8 mouse cellular contexts compared by ENCODE assay signal in genomic region chr17:31891858-31892257, GRCm38 (mm10). TPM values are rescaled to one million over a fixed set of nuclear protein-coding genes. Genes with fewer than 3 reads are reported as not detected.
A peak's percentile ranks its signal among the peaks of the same experiment; 100 is the strongest.
DNase-seq lines count a peak whose midpoint lies in the region; ATAC-seq and TF ChIP-seq lines count a peak whose summit lies in the region.

No protein-coding gene starts in this region.

- 78% methylated on average over 4 of the region's 4 CpGs for WGBS in forebrain, embryonic 15.5 days
- 72% methylated on average over 4 of the region's 4 CpGs for WGBS in forebrain, embryonic 16.5 days
- WGBS in liver, embryonic 12.5 days (ENCODE audit: insufficient replicate concordance): 33% methylated on average over 4 of the region's 4 CpGs
- 62% methylated on average over 4 of the region's 4 CpGs for WGBS in thymus, adult 2 months

- no peak for TF ChIP-seq POLR2A in thymus, adult 2 months (IDR thresholded peaks at IDR 0.05; ENCODE audit: control insufficient read depth, extremely low read depth, insufficient read depth, low read length, poor library complexity)

- H3K4me1 ChIP-seq in forebrain, embryonic 15.5 days: 0 out of 2 replicates have a peak, but pooled peaks cover 7% of the 10 kb centered on the region
- peaks cover 7% of the 10 kb centered on the region for H3K4me1 ChIP-seq in forebrain, embryonic 16.5 days (replicated peaks; ENCODE audit: control insufficient read depth, insufficient read depth, low read length)
- H3K4me1 ChIP-seq in liver, embryonic 12.5 days: peaks cover 43% of the 10 kb centered on the region
- H3K4me1 ChIP-seq in thymus, adult 2 months (replicated peaks; ENCODE audit: control insufficient read depth, insufficient read depth, low read length): peaks cover 7% of the 10 kb centered on the region

- H3K9me3 ChIP-seq in forebrain, embryonic 15.5 days: no peaks in the 10 kb centered on the region
- no peaks in the 10 kb centered on the region for H3K9me3 ChIP-seq in forebrain, embryonic 16.5 days (ENCODE audit: control insufficient read depth, low read length)
- H3K9me3 ChIP-seq in liver, embryonic 12.5 days (replicated peaks): no peaks in the 10 kb centered on the region

- no peak overlapping the region for H3K4me3 ChIP-seq in forebrain, embryonic 15.5 days
- H3K4me3 ChIP-seq in forebrain, embryonic 16.5 days (replicated peaks; ENCODE audit: low read length): no peak overlapping the region
- no peak overlapping the region for H3K4me3 ChIP-seq in liver, embryonic 12.5 days
- no peak overlapping the region for H3K4me3 ChIP-seq in thymus, adult 2 months (ENCODE audit: control insufficient read depth, insufficient read depth, low read length)

- ATAC-seq in forebrain, embryonic 15.5 days (replicated peaks): no peak
- no peak for ATAC-seq in forebrain, embryonic 16.5 days
- ATAC-seq in liver, embryonic 12.5 days: no peak

- no peak for TF ChIP-seq CTCF in thymus, adult 2 months (IDR thresholded peaks at IDR 0.05; ENCODE audit: borderline replicate concordance, control insufficient read depth, extremely low read depth, insufficient read depth, low read length, poor library complexity)

- peak; percentile 12 to 48 for DNase-seq in layer of hippocampus, adult 18-20 months (ENCODE audit: low spot score in 2 of 2)
- no peak for DNase-seq in layer of hippocampus, postnatal 10 days (ENCODE audit: low spot score in 2 of 2)
- DNase-seq in MN1 (ENCODE audit: low spot score): peak; percentile 91
- no peak for DNase-seq in retina, embryonic 14.5 days (ENCODE audit: low spot score)
- no peak for DNase-seq in thymus, adult 2 months

- peak overlapping the region; percentile 43 for H3K27ac ChIP-seq in forebrain, embryonic 15.5 days (replicated peaks)
- no peak overlapping the region for H3K27ac ChIP-seq in forebrain, embryonic 16.5 days (ENCODE audit: low read length)
- H3K27ac ChIP-seq in liver, embryonic 12.5 days: peak overlapping the region; percentile 43; the same call in 1 of the 2 replicates
- H3K27ac ChIP-seq in thymus, adult 2 months (ENCODE audit: control insufficient read depth, insufficient read depth, low read length): no peak overlapping the region

- no peak overlapping the region for H3K4me2 ChIP-seq in forebrain, embryonic 15.5 days (replicated peaks)
- no peak overlapping the region for H3K4me2 ChIP-seq in forebrain, embryonic 16.5 days (ENCODE audit: low read length)
- H3K4me2 ChIP-seq in liver, embryonic 12.5 days: no peak overlapping the region

- no peak overlapping the region for H3K9ac ChIP-seq in forebrain, embryonic 15.5 days (replicated peaks)
- no peak overlapping the region for H3K9ac ChIP-seq in forebrain, embryonic 16.5 days (replicated peaks; ENCODE audit: low read depth, low read length)
- H3K9ac ChIP-seq in liver, embryonic 12.5 days: no peak overlapping the region

- no peaks in the 10 kb centered on the region for H3K27me3 ChIP-seq in forebrain, embryonic 15.5 days
- H3K27me3 ChIP-seq in forebrain, embryonic 16.5 days (replicated peaks; ENCODE audit: control insufficient read depth, insufficient read depth, low read length): no peaks in the 10 kb centered on the region
- H3K27me3 ChIP-seq in liver, embryonic 12.5 days (replicated peaks): no peaks in the 10 kb centered on the region
- no peaks in the 10 kb centered on the region for H3K27me3 ChIP-seq in thymus, adult 2 months (ENCODE audit: control insufficient read depth, insufficient read depth, low read length)

- H3K36me3 ChIP-seq in forebrain, embryonic 15.5 days: no peaks in the 10 kb centered on the region
- no peaks in the 10 kb centered on the region for H3K36me3 ChIP-seq in forebrain, embryonic 16.5 days (ENCODE audit: control insufficient read depth, insufficient read depth)
- H3K36me3 ChIP-seq in liver, embryonic 12.5 days: no peaks in the 10 kb centered on the region
- H3K36me3 ChIP-seq in thymus, adult 2 months (ENCODE audit: control insufficient read depth, insufficient read depth, low read length): no peaks in the 10 kb centered on the region

RNA-seq across cellular contexts. Expression of gene Sik1, which starts 36.3 kb away (rescaled TPM):
- 17.3 and 24.5 TPM in 2 replicates for polyA plus RNA-seq in forebrain, embryonic 15.5 days (2015; fragmentation: Nextera tagmentation; extraction: Ambion mirVana)
- polyA plus RNA-seq in forebrain, embryonic 16.5 days (2015; fragmentation: Nextera tagmentation; extraction: Ambion mirVana): 19.9 and 20.1 TPM in 2 replicates
- total RNA-seq in layer of hippocampus, adult 18-20 months (2021): 10 to 100 TPM; 17.0 to 20.1 TPM
- 10 to 100 TPM; 21.7 to 22.2 TPM for total RNA-seq in layer of hippocampus, postnatal 10 days (2021)
- 5.9 and 7.0 TPM in 2 replicates for polyA plus RNA-seq in liver, embryonic 12.5 days (2016; fragmentation: Nextera tagmentation; extraction: Ambion mirVana)
- polyA plus RNA-seq in thymus, adult 2 months (2012; rRNA removed): 36.8 and 42.3 TPM in 2 replicates

Comparison
In these comparisons a context has a peak if more than half of its experiments do, and no peak if none do; other contexts are left out.
1. H3K27ac ChIP-seq: peak in forebrain, embryonic 15.5 days (single experiment) and liver, embryonic 12.5 days (single experiment); none in forebrain, embryonic 16.5 days (single experiment) and thymus, adult 2 months (single experiment).
2. DNase-seq: peak in layer of hippocampus, adult 18-20 months (2 of 2) and MN1 (single experiment); none in layer of hippocampus, postnatal 10 days (0 of 2), retina, embryonic 14.5 days (single experiment) and thymus, adult 2 months (single experiment).